Mouse (Mus musculus) G1E (cell line): ENCODE measurements around the gene Ovol3.

Experiments used
- CTCF ChIP-seq: IDR thresholded peaks from 2 replicates; pipeline ENCODE4 v1.5.1; 2012; ENCODE audit warnings: low read depth, low read length, inconsistent platforms, mixed read lengths
- GATA1 ChIP-seq: IDR thresholded peaks from 2 replicates; pipeline ENCODE4 v1.6.1; 2012; ENCODE audit warnings: borderline replicate concordance, low read length, inconsistent platforms, mixed read lengths
- GATA2 ChIP-seq: IDR thresholded peaks from 2 replicates; pipeline ENCODE4 v1.6.1; 2012; ENCODE audit warnings: low read depth, low read length, inconsistent platforms, borderline replicate concordance
- POLR2AphosphoS5 ChIP-seq: IDR thresholded peaks from 2 replicates; pipeline ENCODE4 v1.6.1; 2012; ENCODE audit warnings: low read depth, low read length, inconsistent platforms; ENCODE audit not compliant: insufficient replicate concordance
- TAL1 ChIP-seq: conservative IDR thresholded peaks from 2 replicates; pipeline ENCODE4 v1.6.1; 2012; ENCODE audit warnings: low read depth, low read length, inconsistent platforms, mixed read lengths

DNA sequence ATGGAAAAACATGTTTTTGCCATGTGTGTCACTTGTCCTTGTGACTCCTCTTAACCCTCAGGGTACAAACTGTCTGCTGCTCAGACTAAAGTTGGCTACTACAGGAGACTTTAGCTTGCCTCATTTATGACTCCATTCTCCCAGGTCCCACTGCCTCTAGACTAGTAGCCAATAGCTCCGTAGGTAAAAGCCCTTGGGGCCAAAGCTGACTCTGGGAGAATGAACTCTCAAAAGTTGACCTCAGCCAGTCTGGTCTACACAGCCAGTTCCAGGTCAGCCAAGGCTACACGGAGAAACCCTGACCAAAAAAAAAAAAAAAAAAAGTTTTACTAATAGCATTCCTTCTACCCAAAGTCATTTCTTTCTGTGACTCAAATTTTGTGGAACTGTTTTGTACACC is 43.4 kb upstream of the Ovol3 start:
- no peak for TF ChIP-seq TAL1
- no peak for TF ChIP-seq CTCF
- TF ChIP-seq GATA1, result no peak
- TF ChIP-seq GATA2, result no peak
- no peak for TF ChIP-seq POLR2AphosphoS5
